10 mouse cellular contexts compared by ENCODE assay signal in the genomic region with DNA sequence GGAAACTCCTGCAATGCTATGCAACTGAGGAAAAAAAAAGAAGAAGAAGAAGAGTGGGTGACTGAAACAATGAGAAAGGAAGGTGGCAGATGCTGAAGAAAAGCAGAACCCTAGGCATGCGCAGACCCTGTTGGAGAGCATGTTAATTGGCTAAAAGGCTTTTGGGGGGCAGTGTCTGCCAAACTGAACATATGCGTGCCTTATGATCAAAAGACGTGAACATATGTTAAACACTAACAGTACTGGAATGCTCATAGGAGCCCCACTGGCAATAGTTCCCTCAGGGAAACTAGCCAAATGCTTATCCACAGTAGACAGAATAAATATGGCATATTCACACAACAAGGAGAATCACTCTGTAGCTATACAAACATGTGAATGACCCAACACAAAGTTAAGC.
A peak's percentile ranks its signal among the peaks of the same experiment; 100 is the strongest.
DNase-seq lines count a peak whose midpoint lies in the region; ATAC-seq lines count a peak whose summit lies in the region.
"Had no signal": no experiment of that assay in that cellular context is flagged by ENCODE, and none has a peak within 500 bp of the region (broad histone marks: within the 10 kb centered on the region; RNA-seq: fewer than 3 reads in every experiment).

No protein-coding gene starts in this region.

- H3K4me3 ChIP-seq in neural tube, embryonic 14.5 days (ENCODE audit: low read depth, low read length) = no peak overlapping the region
- H3K4me3 ChIP-seq in neural tube, embryonic 15.5 days (replicated peaks) = no peak overlapping the region
- no peak overlapping the region for H3K4me3 ChIP-seq in intestine, embryonic 16.5 days (ENCODE audit: low read length)
- H3K4me3 ChIP-seq: gastrocnemius, adult 2 months had no signal

- no peak overlapping the region for H3K27ac ChIP-seq in neural tube, embryonic 14.5 days (ENCODE audit: low read depth, low read length)
- no peak overlapping the region for H3K27ac ChIP-seq in neural tube, embryonic 15.5 days (replicated peaks)
- no peak overlapping the region for H3K27ac ChIP-seq in intestine, embryonic 16.5 days (ENCODE audit: low read length)
- H3K27ac ChIP-seq: gastrocnemius, adult 2 months; kidney, postnatal 0 days had no signal

- H3K4me2 ChIP-seq in neural tube, embryonic 14.5 days (ENCODE audit: low read depth, low read length) = no peak overlapping the region
- no peak overlapping the region for H3K4me2 ChIP-seq in neural tube, embryonic 15.5 days
- no peak overlapping the region for H3K4me2 ChIP-seq in intestine, embryonic 16.5 days (ENCODE audit: low read depth, low read length)
- H3K4me2 ChIP-seq: liver, embryonic 11.5 days had no signal

- no peaks in the 10 kb centered on the region for H3K27me3 ChIP-seq in neural tube, embryonic 14.5 days (ENCODE audit: control insufficient read depth, insufficient read depth, low read length)
- no peaks in the 10 kb centered on the region for H3K27me3 ChIP-seq in neural tube, embryonic 15.5 days (replicated peaks)
- no peaks in the 10 kb centered on the region for H3K27me3 ChIP-seq in intestine, embryonic 16.5 days (replicated peaks; ENCODE audit: control insufficient read depth, insufficient read depth, low read length)

- H3K9me3 ChIP-seq in neural tube, embryonic 14.5 days (ENCODE audit: control insufficient read depth, low read length) = no peaks in the 10 kb centered on the region
- H3K9me3 ChIP-seq in neural tube, embryonic 15.5 days (replicated peaks) = no peaks in the 10 kb centered on the region
- no peaks in the 10 kb centered on the region for H3K9me3 ChIP-seq in intestine, embryonic 16.5 days (ENCODE audit: control insufficient read depth, low read length)

- peak; percentile 46; the same call in 1 of the 2 replicates for ATAC-seq in neural tube, embryonic 14.5 days (ENCODE audit: low read depth)
- no peak for ATAC-seq in neural tube, embryonic 15.5 days (ENCODE audit: low FRiP score)
- no peak for ATAC-seq in activated CD4-positive, CD25-positive, alpha-beta regulatory T cell, adult 4 months
- no peak for ATAC-seq in intestine, embryonic 16.5 days

- no peak overlapping the region for H3K9ac ChIP-seq in neural tube, embryonic 14.5 days (replicated peaks; ENCODE audit: low read depth, low read length)
- no peak overlapping the region for H3K9ac ChIP-seq in neural tube, embryonic 15.5 days (replicated peaks)
- no peak overlapping the region for H3K9ac ChIP-seq in intestine, embryonic 16.5 days (ENCODE audit: low read depth, low read length)

- peak; percentile 32 to 33 for DNase-seq in cerebellum, postnatal 36 days
- DNase-seq in layer of hippocampus, adult 9-11 months = peak; percentile 77
- DNase-seq in embryo, embryonic 10.5 days (ENCODE audit: low spot score) = no peak
- DNase-seq: gastrocnemius, adult 2 months had no signal

- WGBS in neural tube, embryonic 14.5 days = 71% methylated on average over 3 of the region's 3 CpGs
- 69% methylated on average over 3 of the region's 3 CpGs for WGBS in neural tube, embryonic 15.5 days
- 68% methylated on average over 3 of the region's 3 CpGs for WGBS in intestine, embryonic 16.5 days

- H3K36me3 ChIP-seq in neural tube, embryonic 14.5 days (ENCODE audit: control insufficient read depth, insufficient read depth, low read length) = no peaks in the 10 kb centered on the region
- H3K36me3 ChIP-seq in neural tube, embryonic 15.5 days = no peaks in the 10 kb centered on the region
- no peaks in the 10 kb centered on the region for H3K36me3 ChIP-seq in intestine, embryonic 16.5 days (ENCODE audit: control insufficient read depth, insufficient read depth, low read length)

- H3K4me1 ChIP-seq in neural tube, embryonic 14.5 days (ENCODE audit: control insufficient read depth, insufficient read depth, low read length) = no peaks in the 10 kb centered on the region
- H3K4me1 ChIP-seq in neural tube, embryonic 15.5 days = no peaks in the 10 kb centered on the region
- no peaks in the 10 kb centered on the region for H3K4me1 ChIP-seq in intestine, embryonic 16.5 days (ENCODE audit: control insufficient read depth, insufficient read depth, low read length)
